Mouse (Mus musculus) regulatory T cell (primary cell): ENCODE data around the gene Cpsf4l.
"Not testable (repeated sequence)": the region's sequence is repeated elsewhere in the genome, so short reads cannot be mapped to it uniquely, and the experiment has no call there.

Experiments used
- in situ Hi-C: fragments of 300-600 bp; cut with MboI, MseI; formaldehyde crosslinking; loops from one replicate; pipeline ENCODE4 v1.15.1; 2025; ENCODE audit warnings: high pct_unique_total_duplicates

Gene Cpsf4l

DNA sequence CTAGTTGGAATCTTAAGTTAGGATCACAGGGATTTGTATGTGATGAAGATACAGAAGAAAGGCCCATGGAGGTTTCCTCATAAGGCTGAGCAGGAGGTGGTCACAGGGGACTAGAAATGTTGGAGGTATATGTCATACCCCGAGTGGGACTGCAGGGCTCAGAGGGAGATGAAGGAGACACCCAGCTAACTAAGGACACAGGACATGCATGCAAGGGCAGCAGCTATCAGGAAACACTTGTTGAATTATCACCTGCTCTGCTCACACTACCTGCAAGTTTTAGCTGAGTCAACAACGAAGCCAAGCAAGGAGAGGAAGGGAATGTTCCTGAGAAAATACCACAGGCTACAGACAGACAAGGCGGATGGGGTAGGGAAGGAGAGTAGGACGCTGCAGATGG lies 42.1 kb downstream of the Cpsf4l start:
- in situ Hi-C loops = no loop called here

DNA sequence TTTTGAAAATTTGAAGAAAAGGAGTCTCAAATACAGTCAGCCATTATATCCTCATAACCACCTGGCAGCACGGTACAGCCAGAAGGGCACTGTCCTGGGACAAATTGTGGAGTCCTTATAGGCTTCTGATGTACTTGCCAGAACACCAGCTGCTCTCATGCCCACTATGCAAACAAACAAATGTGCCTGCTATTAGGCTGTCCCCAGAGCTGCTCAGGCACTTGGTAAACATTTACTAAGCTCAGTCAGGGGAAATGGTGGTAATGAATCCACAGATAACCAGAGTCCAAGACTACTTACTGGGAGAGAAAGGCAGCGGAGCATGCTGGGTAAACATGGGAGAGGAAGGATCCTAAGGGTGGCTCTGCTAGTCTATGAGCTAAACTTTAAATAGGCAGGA lies 42.7 kb downstream of the Cpsf4l start:
- in situ Hi-C loops = no loop called here

DNA sequence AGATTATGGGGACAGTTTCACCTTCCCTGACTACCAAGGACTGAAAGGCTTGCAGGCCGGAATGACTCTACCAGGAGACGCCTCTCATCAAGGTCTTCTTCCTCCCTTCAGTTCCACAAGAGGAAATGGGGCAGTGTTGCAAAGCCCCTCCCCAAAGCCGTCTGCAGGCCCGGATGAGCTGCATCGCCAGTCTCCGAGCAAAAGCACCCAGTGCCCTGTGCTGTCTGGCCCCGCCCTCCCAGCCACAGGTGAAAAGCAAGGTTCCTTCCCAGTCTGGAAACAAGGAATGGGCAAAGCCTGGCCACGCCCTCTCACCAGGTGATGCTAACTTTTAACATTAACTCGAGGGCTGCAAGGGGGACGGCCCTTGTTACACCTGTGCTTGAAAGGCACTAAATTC lies 43.2 kb downstream of the Cpsf4l start:
- in situ Hi-C loops = no loop called here

DNA sequence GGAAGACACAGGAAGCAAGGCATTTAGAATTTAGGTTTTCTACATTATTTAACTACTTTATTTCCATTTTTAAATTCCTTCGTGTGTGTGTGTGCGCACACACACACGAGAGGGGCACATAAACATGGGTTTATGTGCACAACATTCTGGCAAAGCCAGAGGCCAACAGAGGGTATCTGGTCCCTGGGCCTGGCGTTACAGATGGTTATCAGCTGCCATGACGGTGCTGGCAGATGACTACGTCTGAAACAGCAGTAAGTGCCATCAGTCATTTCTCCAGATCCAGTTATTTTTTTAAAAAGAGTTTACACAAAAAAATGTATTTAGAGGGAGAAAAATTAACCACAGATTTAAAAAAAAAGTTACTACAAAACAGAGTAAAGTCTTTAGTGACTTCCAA lies 43.6 kb downstream of the Cpsf4l start:
- in situ Hi-C loops = no loop called here

DNA sequence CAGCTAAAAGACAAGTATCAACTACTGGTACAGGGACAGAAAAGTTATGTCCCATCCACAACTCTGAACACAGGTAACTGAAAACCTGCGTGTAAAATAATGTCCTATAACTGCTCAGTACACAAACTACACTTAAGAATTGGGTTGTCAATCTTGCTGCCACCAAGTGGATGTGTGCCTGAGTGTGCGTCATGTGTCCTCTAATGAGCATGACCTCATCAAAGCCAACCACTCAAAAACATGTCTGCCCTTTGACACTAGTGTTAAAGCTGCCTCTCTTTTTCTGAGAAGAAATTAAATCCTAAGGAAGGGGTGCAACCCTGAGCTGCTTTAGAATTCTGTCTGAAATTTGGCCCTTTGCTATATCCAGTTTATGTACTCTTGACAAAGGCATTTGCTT lies 45.5 kb downstream of the Cpsf4l start:
- in situ Hi-C loops = no loop called here

DNA sequence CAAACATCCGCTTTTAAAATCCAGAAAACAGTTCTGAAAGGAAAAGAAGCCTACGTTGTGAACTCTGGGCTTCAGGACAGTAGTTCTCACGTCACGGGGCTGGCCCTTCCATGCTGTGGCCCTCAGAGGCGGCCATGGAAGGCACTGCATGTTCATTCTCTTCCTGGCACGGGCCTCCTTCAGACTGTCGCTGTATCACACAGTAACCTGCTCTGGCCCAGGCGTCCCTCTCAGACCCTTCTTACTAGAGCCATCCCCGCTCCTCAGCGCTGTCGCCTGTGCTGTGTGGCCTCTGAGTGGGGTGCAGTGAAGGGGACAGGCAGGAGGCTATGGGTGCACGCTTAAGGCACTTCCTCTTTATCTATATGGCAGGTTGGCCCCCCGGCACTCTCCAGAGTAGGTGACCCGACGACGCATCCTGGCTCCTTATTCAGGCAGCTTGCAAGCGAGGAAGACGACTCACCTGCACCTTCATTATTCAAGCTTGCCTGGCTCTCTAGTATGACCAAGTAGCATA lies 47.9 kb downstream of the Cpsf4l start:
- in situ Hi-C loops = no loop called here

DNA sequence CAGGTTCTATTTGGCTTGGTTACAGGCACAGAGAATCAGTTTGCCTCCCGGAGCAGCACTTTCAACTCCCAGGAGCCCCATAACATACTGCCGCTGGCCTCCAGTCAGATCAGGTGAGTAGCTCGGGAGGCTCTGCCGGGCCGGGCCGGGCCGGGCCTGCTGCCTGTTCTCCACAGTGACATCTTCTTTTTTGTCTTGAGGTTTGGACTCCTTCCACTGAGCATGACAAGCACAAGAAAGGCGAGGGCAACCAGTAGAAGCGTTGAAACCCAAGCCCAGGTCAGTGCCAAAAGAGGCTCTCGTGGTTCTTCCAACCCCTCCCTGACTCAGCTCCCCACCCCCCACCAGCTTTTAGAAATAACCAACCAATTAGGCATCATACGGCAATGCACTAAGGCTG lies 48.9 kb downstream of the Cpsf4l start:
- in situ Hi-C loops = no loop called here

DNA sequence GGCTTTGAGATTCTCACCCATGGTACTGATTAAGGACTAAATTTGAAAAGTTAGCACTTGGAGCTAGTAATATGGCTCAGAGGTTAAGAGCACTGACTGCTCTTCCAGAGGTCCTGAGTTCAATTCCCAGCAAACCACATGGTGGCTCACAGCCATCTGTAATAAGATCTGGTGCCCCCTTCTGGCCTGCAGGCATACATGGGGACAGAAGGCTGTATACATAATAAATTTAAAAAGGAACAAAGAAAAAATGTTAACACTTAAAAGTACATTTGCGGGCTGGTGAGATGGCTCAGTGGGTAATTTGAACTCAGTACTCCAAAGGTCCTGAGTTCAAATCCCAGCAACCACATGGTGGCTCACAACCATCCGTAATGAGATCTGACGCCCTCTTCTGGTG lies 49.6 kb downstream of the Cpsf4l start:
- in situ Hi-C loops = not testable (repeated sequence)

DNA sequence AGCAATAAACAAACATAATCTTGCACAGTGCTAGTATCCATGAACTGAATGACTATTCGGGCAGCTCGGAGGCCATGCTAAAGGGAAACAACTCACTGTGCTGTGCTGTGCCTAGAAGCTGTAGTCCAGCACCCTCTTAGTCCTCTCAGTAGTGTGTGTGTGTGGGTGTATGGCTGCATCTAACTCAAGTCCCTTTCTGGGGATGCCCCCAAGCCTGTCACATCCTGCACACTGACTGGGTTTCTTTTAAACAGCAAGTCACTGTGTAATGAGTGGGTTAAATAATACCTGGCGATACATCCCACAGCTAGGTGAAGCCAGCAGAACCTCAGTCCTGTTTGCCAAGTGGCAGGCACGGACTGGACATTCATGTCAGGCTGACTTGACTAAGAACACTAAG lies 51.1 kb downstream of the Cpsf4l start:
- in situ Hi-C loops = loop anchor here (5.0 kb wide), 1 partner anchor 104 kb away; no protein-coding TSS in a partner anchor

DNA sequence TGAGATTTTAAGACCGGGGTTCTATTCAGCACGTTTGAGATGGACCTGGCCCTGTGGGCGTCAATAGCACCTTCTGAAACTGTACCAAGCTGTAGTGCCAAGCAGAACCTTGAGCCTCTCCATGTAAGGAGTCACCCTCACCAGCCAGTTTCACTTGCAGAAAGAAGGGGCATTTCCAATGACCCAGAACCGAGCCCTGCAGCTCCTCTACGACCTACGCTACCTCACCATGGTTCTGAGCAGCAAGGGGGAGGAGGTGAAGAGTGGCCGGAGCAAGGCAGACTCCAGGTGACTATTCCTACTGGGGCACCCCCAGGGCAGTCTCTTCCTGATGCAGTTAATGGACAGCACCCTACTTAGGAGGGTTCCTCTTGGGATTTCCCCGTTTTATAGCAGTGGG lies 51.5 kb downstream of the Cpsf4l start:
- in situ Hi-C loops = loop anchor here (5.0 kb wide), 1 partner anchor 104 kb away; no protein-coding TSS in a partner anchor

DNA sequence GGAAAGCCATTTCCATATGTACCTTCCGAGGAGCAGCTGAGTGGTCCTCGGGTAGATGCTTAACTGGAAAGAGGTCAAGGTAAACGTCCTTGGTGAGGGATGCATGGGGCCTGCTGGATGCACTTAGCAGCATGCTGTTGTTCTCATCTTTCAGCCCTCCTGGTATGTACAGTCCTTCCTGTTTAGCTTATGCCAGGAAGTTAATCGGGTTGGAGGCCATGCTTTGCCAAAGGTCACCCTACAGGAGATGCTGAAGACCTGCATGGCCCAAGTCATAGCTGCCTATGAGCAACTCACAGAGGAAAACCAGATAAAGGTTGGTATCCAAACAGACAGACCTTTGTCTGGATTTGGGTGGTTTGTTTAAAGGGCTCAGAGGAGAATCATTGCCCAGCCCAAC lies 52.6 kb downstream of the Cpsf4l start:
- in situ Hi-C loops = loop anchor here (5.0 kb wide), 1 partner anchor 105 kb away; no protein-coding TSS in a partner anchor

DNA sequence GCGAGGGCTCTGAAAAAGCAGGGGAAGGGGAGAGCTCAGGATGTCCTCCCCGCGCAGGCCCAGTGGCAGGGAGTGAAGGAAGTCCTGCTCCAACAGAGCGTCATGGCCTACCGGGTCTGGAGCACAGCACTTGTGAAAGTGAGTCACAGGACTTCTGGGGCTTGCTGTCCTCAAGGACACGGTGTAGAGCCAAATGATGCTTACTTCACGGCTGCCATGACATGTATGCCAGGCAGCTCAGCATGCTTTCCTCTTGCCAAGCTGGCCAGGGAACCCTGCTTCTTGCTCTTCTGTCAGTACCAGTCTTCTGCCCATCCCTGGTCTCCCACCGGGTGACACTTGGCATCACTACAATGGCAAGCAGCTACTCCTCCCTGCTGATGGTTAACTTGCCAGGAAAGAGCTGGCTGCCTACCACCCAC lies 53.3 kb downstream of the Cpsf4l start:
- in situ Hi-C loops = loop anchor here (5.0 kb wide), 1 partner anchor 106 kb away; no protein-coding TSS in a partner anchor

DNA sequence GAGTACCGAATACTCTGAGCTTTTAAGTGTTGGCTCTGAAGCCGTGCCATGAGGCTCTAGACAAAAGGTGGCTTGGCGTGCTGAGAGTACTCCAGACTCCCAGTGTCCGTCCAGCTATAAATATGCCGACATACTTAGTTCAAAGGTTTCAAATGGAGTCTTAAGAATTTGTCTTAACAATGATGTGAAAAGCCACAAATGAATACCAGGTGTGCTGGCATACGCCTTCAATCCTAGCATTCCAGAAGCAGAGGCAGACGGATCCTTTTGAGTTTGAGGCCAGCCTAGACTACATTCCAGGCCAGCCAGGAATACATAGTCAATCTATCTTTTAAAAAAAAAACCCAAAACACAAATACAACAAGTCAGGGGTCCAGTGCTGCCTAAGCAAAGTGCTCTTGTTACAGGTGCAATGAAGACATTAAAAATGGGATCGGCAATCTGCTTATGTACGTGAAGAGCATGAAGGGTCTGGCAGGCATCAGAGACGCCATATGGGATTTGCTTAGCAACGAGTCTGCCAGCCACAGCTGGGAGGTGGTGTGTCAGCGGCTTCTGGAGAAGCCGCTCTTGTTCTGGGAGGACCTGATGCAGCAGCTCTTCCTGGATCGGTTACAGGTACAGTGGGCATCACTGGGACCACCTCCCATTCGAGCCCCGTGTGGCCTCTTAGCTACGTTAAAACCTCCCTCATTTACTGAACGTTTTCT lies 55.1 kb downstream of the Cpsf4l start:
- in situ Hi-C loops = loop anchor here (5.0 kb wide), 1 partner anchor 108 kb away; no protein-coding TSS in a partner anchor

DNA sequence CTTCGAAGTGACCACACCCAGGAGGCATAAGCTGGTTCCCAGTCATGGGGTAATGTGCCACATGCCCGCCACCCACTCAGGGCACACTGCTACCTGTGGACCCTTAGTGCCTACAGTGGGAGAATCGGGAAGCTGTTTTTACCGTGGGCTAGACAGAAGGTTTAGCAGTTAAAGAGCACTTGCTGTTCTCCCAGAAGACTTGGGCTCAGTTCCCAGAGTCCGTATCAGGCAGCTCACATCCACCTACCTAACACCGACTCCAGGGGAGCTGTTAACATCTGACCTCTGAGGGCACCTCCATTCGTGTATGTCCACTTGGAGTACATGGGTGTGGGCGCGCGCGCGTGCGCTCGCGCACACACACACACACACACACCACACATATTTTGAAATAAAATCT lies 55.7 kb downstream of the Cpsf4l start:
- in situ Hi-C loops = no loop called here

DNA sequence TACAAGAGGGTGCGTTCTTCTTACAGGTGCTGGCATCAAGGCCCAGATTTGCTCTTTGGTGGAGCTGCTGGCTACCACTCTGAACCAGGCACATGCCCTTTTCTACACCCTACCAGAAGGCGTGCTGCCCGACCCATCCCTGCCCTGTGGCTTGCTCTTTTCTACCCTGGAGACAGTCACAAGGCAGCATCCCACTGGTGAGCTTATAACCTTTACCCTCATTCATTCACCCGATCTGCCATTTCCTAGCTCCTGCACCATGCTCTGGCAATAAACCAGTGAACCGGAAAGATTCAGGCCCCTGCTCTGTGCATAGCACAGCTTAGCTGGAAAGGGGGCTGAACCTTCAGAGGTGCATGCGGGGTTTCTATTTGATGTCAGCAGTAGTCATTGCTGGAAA lies 57.3 kb downstream of the Cpsf4l start:
- in situ Hi-C loops = no loop called here

DNA sequence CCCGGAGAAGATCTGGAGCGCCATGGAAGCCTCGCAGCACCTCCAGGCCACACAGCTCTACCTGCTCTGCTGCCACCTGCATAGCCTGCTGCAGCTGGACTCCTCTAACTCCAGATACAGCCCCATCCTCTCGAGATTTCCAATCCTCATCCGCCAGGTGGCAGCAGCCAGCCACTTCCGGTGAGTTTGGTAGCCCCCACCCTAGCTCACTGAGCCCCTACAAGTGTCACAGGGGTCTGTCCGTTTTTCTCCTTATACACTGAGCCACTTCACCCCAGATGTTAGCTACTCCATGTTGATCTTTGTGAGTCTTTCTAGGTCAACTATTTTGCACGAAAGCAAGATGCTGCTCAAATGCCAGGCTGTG lies 57.9 kb downstream of the Cpsf4l start:
- in situ Hi-C loops = no loop called here

DNA sequence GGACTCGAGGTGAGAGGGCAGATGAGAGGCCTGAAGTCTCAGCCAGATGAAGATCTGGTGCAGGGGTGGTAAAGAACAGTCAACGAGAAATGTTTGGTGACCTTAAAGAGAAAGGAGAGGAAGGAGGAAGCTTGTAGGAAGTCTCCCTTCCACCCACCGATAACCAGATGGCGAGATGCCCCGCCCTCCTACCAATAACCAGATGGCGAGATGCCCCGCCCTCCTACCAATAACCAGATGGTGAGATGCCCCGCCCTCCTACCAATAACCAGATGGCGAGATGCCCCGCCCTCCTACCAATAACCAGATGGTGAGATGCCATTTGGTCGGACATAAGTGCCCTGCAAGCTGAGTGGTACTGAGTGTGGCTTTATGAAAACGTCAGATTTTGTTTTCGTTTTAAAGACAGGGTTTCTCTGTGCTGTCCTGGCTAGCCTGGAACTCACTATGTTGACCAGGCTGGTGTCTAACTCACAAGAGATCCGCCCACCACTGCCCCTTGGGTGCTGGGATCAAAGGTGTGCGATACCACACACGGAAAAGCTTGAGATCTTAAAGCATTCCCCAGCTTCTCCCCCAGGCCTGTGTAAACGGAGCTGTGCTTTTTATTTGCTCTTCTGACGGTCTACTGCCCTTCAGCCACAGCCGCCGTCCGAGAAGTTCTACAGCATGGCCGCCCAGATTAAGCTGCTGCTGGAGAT lies 58.5 kb downstream of the Cpsf4l start:
- in situ Hi-C loops = no loop called here

DNA sequence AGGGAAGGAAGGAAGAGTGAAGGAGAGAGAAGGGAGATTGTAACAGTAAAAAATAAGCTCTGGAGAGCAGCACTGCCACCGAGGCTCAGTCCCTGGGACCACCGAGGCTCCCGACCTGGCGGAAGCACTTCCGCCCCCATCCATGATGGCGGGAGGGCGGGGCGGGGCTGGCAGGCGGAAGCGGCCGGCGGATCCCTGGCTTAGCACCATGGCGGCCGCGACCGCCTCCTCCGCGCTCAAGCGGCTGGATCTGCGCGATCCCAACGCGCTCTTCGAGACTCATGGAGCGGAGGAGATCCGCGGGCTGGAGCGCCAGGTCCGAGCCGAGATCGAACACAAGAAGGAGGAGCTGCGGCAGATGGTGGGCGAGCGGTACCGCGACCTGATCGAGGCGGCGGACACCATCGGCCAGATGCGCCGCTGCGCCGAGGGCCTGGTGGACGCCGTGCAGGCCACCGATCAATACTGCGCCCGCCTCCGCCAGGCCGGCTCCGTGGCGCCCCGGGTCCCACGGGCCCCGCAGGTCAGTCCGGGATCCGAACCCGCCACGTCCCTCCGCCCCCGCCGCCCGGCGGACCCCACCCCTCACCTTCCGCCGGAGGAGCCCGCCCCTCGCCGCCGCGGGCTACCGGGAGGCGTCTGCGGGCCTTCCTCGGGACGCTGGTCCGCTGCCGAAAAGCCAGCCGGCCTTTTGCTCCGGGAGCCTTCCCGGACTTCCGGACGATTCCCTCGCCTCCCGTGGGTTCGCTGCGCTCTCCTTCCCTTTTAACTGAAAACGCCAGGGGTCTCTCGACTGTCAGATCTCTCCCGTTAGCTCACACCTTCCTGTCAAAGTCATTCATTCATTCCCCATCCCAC lies 60.2 kb downstream of the Cpsf4l start, which contains the start of gene Slc39a11:
Gene Slc39a11 (minus strand): TSS at position 727 of the 858 bp plus-strand sequence.
- in situ Hi-C loops = loop anchor here (10.0 kb wide), 1 partner anchor 465 kb away; no protein-coding TSS in a partner anchor

DNA sequence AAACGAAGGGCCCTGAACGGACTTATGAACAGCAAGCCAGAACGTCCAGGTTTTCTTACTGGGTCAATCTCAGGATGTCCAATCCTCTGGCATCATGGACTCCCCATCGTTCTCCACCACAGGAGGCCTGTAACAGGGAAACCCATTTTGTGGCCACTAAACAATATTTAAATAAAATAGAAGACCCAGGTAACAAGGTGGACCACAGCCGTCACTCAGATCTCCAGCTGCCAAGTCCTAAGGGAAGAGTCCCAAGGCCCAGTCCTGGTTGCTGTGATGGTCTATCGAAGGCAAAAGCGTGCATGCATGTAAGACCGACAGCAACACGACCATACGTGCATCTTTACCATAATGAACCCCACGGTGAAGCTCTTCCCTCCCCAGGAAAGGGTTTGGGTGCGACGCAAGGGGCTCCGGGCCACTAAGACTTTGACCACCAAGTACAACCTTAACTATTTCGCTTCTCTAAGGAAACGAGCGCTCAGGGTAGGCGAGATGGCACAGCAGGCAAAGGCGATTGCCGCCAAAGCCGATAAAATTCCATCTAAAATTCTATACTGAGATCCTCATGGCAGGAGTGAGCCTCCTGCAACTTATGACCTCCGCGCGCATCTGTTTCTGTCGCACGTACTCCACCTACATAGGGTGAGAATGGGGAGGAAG lies 61.0 kb downstream of the Cpsf4l start, which contains the start of gene Cog1:
Gene Cog1 (plus strand): TSS at position 480 of the 663 bp plus-strand sequence.
- in situ Hi-C loops = loop anchor here (10.0 kb wide), 1 partner anchor 464 kb away; no protein-coding TSS in a partner anchor
